Mouse (Mus musculus): ENCODE data around the gene Tpgs1. TPM values are rescaled to one million over a fixed set of nuclear protein-coding genes. Genes with fewer than 3 reads are reported as not detected.

Gene Tpgs1
- polyA plus RNA-seq, 1 experiment from 2014 or later, result 61.7 TPM

- Histone ChIP-seq H3K27me3 (peaks cover 48% of the 10 kb centered on the region), H3K4me3 (peak overlapping the region; percentile 56), H3K4me2 (peak overlapping the region; percentile 94), H3K36me3 (no peaks in the 10 kb centered on the region), H3K9ac (no peak overlapping the region), H3K4me1 (peaks cover 18% of the 10 kb centered on the region), H3K9me3 (no peaks in the 10 kb centered on the region), H3K27ac (no peak overlapping the region)
- 3% methylated on average over 43 of the region's 43 CpGs for WGBS
- no peak for ATAC-seq (ENCODE audit: borderline replicate concordance, extremely low read depth, low FRiP score, low TSS enrichment)
These were observed 48.6 kb downstream of the Tpgs1 start for GRCm38 (mm10) chr10:79717640-79718357.

GRCm38 (mm10) chr10:79721089-79721488 is 51.9 kb downstream of the Tpgs1 start:
- Histone ChIP-seq H3K4me1 (peaks cover 18% of the 10 kb centered on the region), H3K27ac (no peak overlapping the region), H3K36me3 (no peaks in the 10 kb centered on the region), H3K27me3 (peaks cover 31% of the 10 kb centered on the region), H3K9ac (no peak overlapping the region), H3K4me2 (no peak overlapping the region), H3K9me3 (no peaks in the 10 kb centered on the region), H3K4me3 (no peak overlapping the region)
- no peak for ATAC-seq (ENCODE audit: borderline replicate concordance, extremely low read depth, low FRiP score, low TSS enrichment)
- WGBS, result 51% methylated on average over 5 of the region's 5 CpGs

GRCm38 (mm10) chr10:79723047-79723446 is 53.9 kb downstream of the Tpgs1 start:
- Histone ChIP-seq H3K4me1 (no peaks in the 10 kb centered on the region), H3K9ac (no peak overlapping the region), H3K4me3 (no peak overlapping the region), H3K27ac (no peak overlapping the region), H3K4me2 (no peak overlapping the region), H3K9me3 (no peaks in the 10 kb centered on the region), H3K36me3 (no peaks in the 10 kb centered on the region), H3K27me3 (peaks cover 11% of the 10 kb centered on the region)
- 71% methylated on average over 6 of the region's 6 CpGs for WGBS
- ATAC-seq (ENCODE audit: borderline replicate concordance, extremely low read depth, low FRiP score, low TSS enrichment), result no peak

GRCm38 (mm10) chr10:79723692-79724091 is 54.5 kb downstream of the Tpgs1 start:
- H3K4me2 ChIP-seq, result no peak overlapping the region
- no peak overlapping the region for H3K4me3 ChIP-seq
- H3K9me3 ChIP-seq, result no peaks in the 10 kb centered on the region
- WGBS, result 71% methylated on average over 7 of the region's 7 CpGs
- H3K4me1 ChIP-seq, result no peaks in the 10 kb centered on the region
- no peak overlapping the region for H3K9ac ChIP-seq
- H3K36me3 ChIP-seq, result no peaks in the 10 kb centered on the region
- no peak for ATAC-seq (ENCODE audit: borderline replicate concordance, extremely low read depth, low FRiP score, low TSS enrichment)
- no peak overlapping the region for H3K27ac ChIP-seq
- H3K27me3 ChIP-seq, result peaks cover 5% of the 10 kb centered on the region

Other genes with a start within 250 kb of the Tpgs1 start
- gene Vmn2r83, start 200.6 kb upstream of the Tpgs1 start, polyA plus RNA-seq (2015; fragmentation: Nextera tagmentation; extraction: Ambion mirVana), result not detected in 2 replicates
- 33.2 and 34.1 TPM in 2 replicates for gene Plpp2, start 135.6 kb upstream of the Tpgs1 start, polyA plus RNA-seq (2015; fragmentation: Nextera tagmentation; extraction: Ambion mirVana)
- gene Mier2, start 114.2 kb upstream of the Tpgs1 start, polyA plus RNA-seq (2015; fragmentation: Nextera tagmentation; extraction: Ambion mirVana), result 45.9 and 47.9 TPM in 2 replicates
- gene Theg, start 82.0 kb upstream of the Tpgs1 start, polyA plus RNA-seq (2015; fragmentation: Nextera tagmentation; extraction: Ambion mirVana), result not detected in 2 replicates
- not detected in 2 replicates for gene C2cd4c, start 55.3 kb upstream of the Tpgs1 start, polyA plus RNA-seq (2015; fragmentation: Nextera tagmentation; extraction: Ambion mirVana)
- gene Shc2, start 31.5 kb upstream of the Tpgs1 start, polyA plus RNA-seq (2015; fragmentation: Nextera tagmentation; extraction: Ambion mirVana), result 6.2 and 6.7 TPM in 2 replicates
- gene Odf3l2, start 23.6 kb upstream of the Tpgs1 start, polyA plus RNA-seq (2015; fragmentation: Nextera tagmentation; extraction: Ambion mirVana), result not detected in 2 replicates
- gene Madcam1, start 4.8 kb upstream of the Tpgs1 start, polyA plus RNA-seq (2015; fragmentation: Nextera tagmentation; extraction: Ambion mirVana), result 0.89 and 1.3 TPM in 2 replicates
- 79.5 and 82.0 TPM in 2 replicates for gene Cdc34, start 12.8 kb downstream of the Tpgs1 start, polyA plus RNA-seq (2015; fragmentation: Nextera tagmentation; extraction: Ambion mirVana)
- 0.86 and 0.89 TPM in 2 replicates for gene Gzmm, start 19.7 kb downstream of the Tpgs1 start, polyA plus RNA-seq (2015; fragmentation: Nextera tagmentation; extraction: Ambion mirVana)
- 1,102 and 1,152 TPM in 2 replicates for gene Bsg, start 35.1 kb downstream of the Tpgs1 start, polyA plus RNA-seq (2015; fragmentation: Nextera tagmentation; extraction: Ambion mirVana)
- gene Hcn2, start 47.3 kb downstream of the Tpgs1 start, polyA plus RNA-seq (2015; fragmentation: Nextera tagmentation; extraction: Ambion mirVana), result 0.05 and 0.10 TPM in 2 replicates
- 41.5 and 49.2 TPM in 2 replicates for gene Polrmt, start 77.2 kb downstream of the Tpgs1 start, polyA plus RNA-seq (2015; fragmentation: Nextera tagmentation; extraction: Ambion mirVana)
- 0.12 and 0.30 TPM in 2 replicates for gene Fgf22, start 85.7 kb downstream of the Tpgs1 start, polyA plus RNA-seq (2015; fragmentation: Nextera tagmentation; extraction: Ambion mirVana)
- 89.7 and 91.3 TPM in 2 replicates for gene Rnf126, start 97.6 kb downstream of the Tpgs1 start, polyA plus RNA-seq (2015; fragmentation: Nextera tagmentation; extraction: Ambion mirVana)
- gene Fstl3, start 107.9 kb downstream of the Tpgs1 start, polyA plus RNA-seq (2015; fragmentation: Nextera tagmentation; extraction: Ambion mirVana), result 19.2 and 20.5 TPM in 2 replicates
- gene Prss57, start 121.6 kb downstream of the Tpgs1 start, polyA plus RNA-seq (2015; fragmentation: Nextera tagmentation; extraction: Ambion mirVana), result 0.40 and 1.9 TPM in 2 replicates
- gene Palm, start 124.2 kb downstream of the Tpgs1 start, polyA plus RNA-seq (2015; fragmentation: Nextera tagmentation; extraction: Ambion mirVana), result 61.3 and 63.7 TPM in 2 replicates
- gene Misp, start 151.6 kb downstream of the Tpgs1 start, polyA plus RNA-seq (2015; fragmentation: Nextera tagmentation; extraction: Ambion mirVana), result 7.7 and 10.2 TPM in 2 replicates
- gene Ptbp1, start 185.1 kb downstream of the Tpgs1 start, polyA plus RNA-seq (2015; fragmentation: Nextera tagmentation; extraction: Ambion mirVana), result 367 and 368 TPM in 2 replicates
- gene Prtn3, start 205.1 kb downstream of the Tpgs1 start, polyA plus RNA-seq (2015; fragmentation: Nextera tagmentation; extraction: Ambion mirVana), result 3.7 and 3.8 TPM in 2 replicates
- gene Plppr3, start 205.3 kb downstream of the Tpgs1 start, polyA plus RNA-seq (2015; fragmentation: Nextera tagmentation; extraction: Ambion mirVana), result 29.1 and 32.4 TPM in 2 replicates
- gene Elane, start 216.9 kb downstream of the Tpgs1 start, polyA plus RNA-seq (2015; fragmentation: Nextera tagmentation; extraction: Ambion mirVana), result 0.25 and 0.72 TPM in 2 replicates
- gene Cfd, start 221.5 kb downstream of the Tpgs1 start, polyA plus RNA-seq (2015; fragmentation: Nextera tagmentation; extraction: Ambion mirVana), result not detected in 2 replicates
- gene Med16, start 239.6 kb downstream of the Tpgs1 start, polyA plus RNA-seq (2015; fragmentation: Nextera tagmentation; extraction: Ambion mirVana), result 54.7 and 56.1 TPM in 2 replicates
- 1.2 and 1.7 TPM in 2 replicates for gene Gm26602, start 241.5 kb downstream of the Tpgs1 start, polyA plus RNA-seq (2015; fragmentation: Nextera tagmentation; extraction: Ambion mirVana)
- 0.59 and 0.87 TPM in 2 replicates for gene Kiss1r, start 247.6 kb downstream of the Tpgs1 start, polyA plus RNA-seq (2015; fragmentation: Nextera tagmentation; extraction: Ambion mirVana)

All from lung, embryonic 15.5 days (tissue).